Mouse (Mus musculus): ENCODE measurements at regions not wholly inside any gene's neighbourhood (a gene's known extent, or its start where the extent isn't known, plus 50 kb on each side); places are given as distances from the start of the nearest gene placed in this dataset.

DNA sequence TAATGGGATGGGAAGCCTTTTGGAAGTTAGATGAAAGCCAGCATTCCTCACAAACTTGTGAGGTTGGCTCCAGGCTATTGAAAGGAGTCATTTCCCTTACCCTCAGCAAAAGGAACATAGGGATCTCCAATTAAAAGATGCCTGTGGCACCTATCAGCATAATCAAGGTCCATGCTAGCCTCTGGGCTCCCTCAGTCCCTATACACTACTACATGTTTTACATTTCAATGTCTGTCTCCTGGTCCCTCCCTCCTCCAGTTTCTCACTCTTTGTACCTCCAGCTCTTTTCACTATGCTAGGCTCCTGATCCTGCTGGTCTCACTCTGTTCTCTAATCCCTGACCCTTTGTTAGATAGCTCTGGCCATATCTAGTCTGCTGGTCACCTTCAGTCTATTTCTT, 790.6 kb downstream of the Defb40 start:
- Histone ChIP-seq H3K9ac (ENCODE audit: low read depth, low read length) (no peak overlapping the region), H3K4me2 (ENCODE audit: low read depth, low read length) (no peak overlapping the region), H3K9me3 (replicated peaks; ENCODE audit: control insufficient read depth, low read length) (no peaks in the 10 kb centered on the region), H3K36me3 (ENCODE audit: control insufficient read depth, insufficient read depth) (no peaks in the 10 kb centered on the region), H3K27me3 (ENCODE audit: control insufficient read depth, insufficient read depth, low read depth, low read length) (no peaks in the 10 kb centered on the region), H3K4me1 (ENCODE audit: control insufficient read depth, low read depth, low read length) (no peaks in the 10 kb centered on the region), H3K4me3 (ENCODE audit: low read depth, low read length) (no peak overlapping the region), H3K27ac (ENCODE audit: low read length) (no peak overlapping the region)
- no peak for ATAC-seq (ENCODE audit: low read depth)

DNA sequence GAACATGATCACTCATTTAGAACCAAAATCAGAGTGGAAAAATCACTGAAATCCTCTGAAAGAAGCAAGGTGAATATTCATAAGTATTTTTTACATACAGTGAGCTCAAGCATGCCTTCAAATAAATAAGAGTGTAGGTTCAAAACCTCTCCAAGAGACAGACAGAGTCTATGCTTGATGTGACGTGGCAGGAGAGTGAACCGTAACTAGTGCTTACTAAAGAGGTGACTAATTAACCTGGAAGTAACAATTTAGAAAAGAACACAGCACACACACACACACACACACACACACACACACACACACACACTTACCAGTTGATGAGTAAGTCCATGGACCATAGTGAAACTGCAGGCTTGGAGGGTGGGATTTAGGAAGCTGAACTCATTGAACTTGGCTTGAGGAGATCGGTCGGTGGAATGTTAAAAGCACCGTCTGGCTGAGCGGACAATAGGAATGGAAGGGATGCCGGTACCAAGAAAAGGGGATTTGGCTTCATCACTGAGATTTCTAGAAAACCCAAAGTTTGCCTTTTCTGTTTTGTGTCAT, 802.4 kb downstream of the Defb40 start:
- no peak overlapping the region for H3K9ac ChIP-seq (ENCODE audit: low read depth, low read length)
- no peaks in the 10 kb centered on the region for H3K4me1 ChIP-seq (ENCODE audit: control insufficient read depth, low read depth, low read length)
- H3K27ac ChIP-seq (ENCODE audit: low read length) = no peak overlapping the region
- H3K4me3 ChIP-seq (ENCODE audit: low read depth, low read length) = no peak overlapping the region
- H3K4me2 ChIP-seq (ENCODE audit: low read depth, low read length) = no peak overlapping the region
- no peaks in the 10 kb centered on the region for H3K36me3 ChIP-seq (ENCODE audit: control insufficient read depth, insufficient read depth)
- ATAC-seq (ENCODE audit: low read depth) = no peak
- H3K27me3 ChIP-seq (ENCODE audit: control insufficient read depth, insufficient read depth, low read depth, low read length) = no peaks in the 10 kb centered on the region
- 75% methylated on average over 7 of the region's 7 CpGs for WGBS (ENCODE audit: insufficient replicate concordance)
- H3K9me3 ChIP-seq (replicated peaks; ENCODE audit: control insufficient read depth, low read length) = no peaks in the 10 kb centered on the region

DNA sequence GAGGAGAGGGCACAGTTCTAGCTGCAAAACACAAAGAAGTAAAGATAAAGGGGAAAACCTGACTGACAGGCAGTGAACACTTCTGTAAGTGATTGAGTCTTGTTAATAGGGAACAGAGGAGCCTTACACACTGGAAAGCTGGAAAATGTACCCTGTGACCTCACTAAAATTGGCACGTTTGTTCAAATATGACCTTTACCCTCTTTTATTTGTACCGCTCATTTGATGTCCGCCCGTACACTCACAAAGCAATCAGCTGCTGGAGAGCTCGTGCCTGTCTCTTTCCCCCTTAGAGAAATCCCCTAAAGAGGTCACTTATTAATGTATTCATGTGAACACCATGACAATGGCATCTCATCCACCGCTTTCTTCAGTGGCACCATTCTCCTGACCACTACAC, 819.4 kb downstream of the Defb40 start:
- Histone ChIP-seq H3K9ac (ENCODE audit: low read depth, low read length) (no peak overlapping the region), H3K36me3 (ENCODE audit: control insufficient read depth, insufficient read depth) (no peaks in the 10 kb centered on the region), H3K9me3 (replicated peaks; ENCODE audit: control insufficient read depth, low read length) (no peaks in the 10 kb centered on the region), H3K4me2 (ENCODE audit: low read depth, low read length) (peak overlapping the region; percentile 13; the same call in 1 of the 2 replicates), H3K4me1 (ENCODE audit: control insufficient read depth, low read depth, low read length) (no peaks in the 10 kb centered on the region), H3K4me3 (ENCODE audit: low read depth, low read length) (no peak overlapping the region), H3K27me3 (ENCODE audit: control insufficient read depth, insufficient read depth, low read depth, low read length) (no peaks in the 10 kb centered on the region), H3K27ac (ENCODE audit: low read length) (no peak overlapping the region)
- 57% methylated on average over 6 of the region's 6 CpGs for WGBS (ENCODE audit: insufficient replicate concordance)
- peak; percentile 45; the same call in 1 of the 2 replicates for ATAC-seq (ENCODE audit: low read depth)

DNA sequence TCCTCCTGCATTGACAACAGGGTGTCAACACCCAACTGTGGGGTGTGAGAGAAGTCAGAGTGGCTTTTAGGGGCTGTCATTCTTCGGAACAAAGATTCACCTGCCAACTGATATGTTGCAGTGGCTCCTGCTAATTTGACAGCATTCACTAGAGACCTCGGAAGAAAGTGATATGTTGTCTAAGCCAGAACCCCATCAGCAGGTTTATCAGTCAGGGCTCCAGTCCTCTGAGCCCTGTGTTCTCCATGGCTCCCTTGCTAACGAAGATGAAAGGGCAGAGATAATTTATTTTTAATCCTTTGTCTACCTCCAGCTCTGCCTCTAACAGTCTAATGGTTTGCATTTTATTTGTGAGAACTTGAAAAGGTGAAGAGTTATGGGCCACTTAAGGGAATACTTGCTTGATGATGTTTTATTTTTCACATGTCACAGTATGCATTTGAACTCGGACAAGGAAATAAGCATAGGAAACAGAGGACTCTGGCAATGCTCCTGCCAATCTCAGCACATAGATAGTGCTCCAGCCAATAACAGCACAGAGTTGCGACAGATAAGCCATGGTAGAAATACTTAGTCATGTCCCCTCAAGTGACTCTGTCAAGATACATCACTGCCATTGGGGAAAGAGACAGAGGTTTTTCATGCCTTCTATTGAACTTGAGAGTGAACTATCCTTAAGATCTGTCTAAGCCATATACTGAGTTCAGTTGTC, 862.6 kb downstream of the Defb40 start:
- ATAC-seq (ENCODE audit: low read depth) = no peak
- no peaks in the 10 kb centered on the region for H3K36me3 ChIP-seq (ENCODE audit: control insufficient read depth, insufficient read depth)
- H3K27me3 ChIP-seq (ENCODE audit: control insufficient read depth, insufficient read depth, low read depth, low read length) = no peaks in the 10 kb centered on the region
- no peak overlapping the region for H3K4me3 ChIP-seq (ENCODE audit: low read depth, low read length)
- H3K27ac ChIP-seq (ENCODE audit: low read length) = no peak overlapping the region
- no peak overlapping the region for H3K4me2 ChIP-seq (ENCODE audit: low read depth, low read length)
- H3K9me3 ChIP-seq (replicated peaks; ENCODE audit: control insufficient read depth, low read length) = no peaks in the 10 kb centered on the region
- no peak overlapping the region for H3K9ac ChIP-seq (ENCODE audit: low read depth, low read length)
- WGBS (ENCODE audit: insufficient replicate concordance) = 44% methylated on average over 5 of the region's 5 CpGs
- H3K4me1 ChIP-seq (ENCODE audit: control insufficient read depth, low read depth, low read length) = no peaks in the 10 kb centered on the region

GRCm38 (mm10) chr8:18113262-18113661, 864.8 kb downstream of the Defb40 start:
- Histone ChIP-seq H3K4me1 (ENCODE audit: control insufficient read depth, low read depth, low read length) (no peaks in the 10 kb centered on the region), H3K9me3 (replicated peaks; ENCODE audit: control insufficient read depth, low read length) (no peaks in the 10 kb centered on the region), H3K27ac (ENCODE audit: low read length) (no peak overlapping the region), H3K4me3 (ENCODE audit: low read depth, low read length) (no peak overlapping the region), H3K4me2 (ENCODE audit: low read depth, low read length) (no peak overlapping the region), H3K27me3 (ENCODE audit: control insufficient read depth, insufficient read depth, low read depth, low read length) (no peaks in the 10 kb centered on the region), H3K9ac (ENCODE audit: low read depth, low read length) (no peak overlapping the region), H3K36me3 (ENCODE audit: control insufficient read depth, insufficient read depth) (no peaks in the 10 kb centered on the region)
- no peak for ATAC-seq (ENCODE audit: low read depth)
- WGBS (ENCODE audit: insufficient replicate concordance) = 53% methylated on average over 5 of the region's 5 CpGs

GRCm38 (mm10) chr8:18109480-18109879, 868.6 kb downstream of the Defb40 start:
- H3K9me3 ChIP-seq (replicated peaks; ENCODE audit: control insufficient read depth, low read length) = no peaks in the 10 kb centered on the region
- H3K4me1 ChIP-seq (ENCODE audit: control insufficient read depth, low read depth, low read length) = no peaks in the 10 kb centered on the region
- 11% methylated on average over 2 of the region's 2 CpGs for WGBS (ENCODE audit: insufficient replicate concordance)
- no peak overlapping the region for H3K9ac ChIP-seq (ENCODE audit: low read depth, low read length)
- H3K4me3 ChIP-seq (ENCODE audit: low read depth, low read length) = no peak overlapping the region
- H3K27ac ChIP-seq (ENCODE audit: low read length) = no peak overlapping the region
- no peak overlapping the region for H3K4me2 ChIP-seq (ENCODE audit: low read depth, low read length)
- no peaks in the 10 kb centered on the region for H3K27me3 ChIP-seq (ENCODE audit: control insufficient read depth, insufficient read depth, low read depth, low read length)
- no peak for ATAC-seq (ENCODE audit: low read depth)
- H3K36me3 ChIP-seq (ENCODE audit: control insufficient read depth, insufficient read depth) = no peaks in the 10 kb centered on the region

DNA sequence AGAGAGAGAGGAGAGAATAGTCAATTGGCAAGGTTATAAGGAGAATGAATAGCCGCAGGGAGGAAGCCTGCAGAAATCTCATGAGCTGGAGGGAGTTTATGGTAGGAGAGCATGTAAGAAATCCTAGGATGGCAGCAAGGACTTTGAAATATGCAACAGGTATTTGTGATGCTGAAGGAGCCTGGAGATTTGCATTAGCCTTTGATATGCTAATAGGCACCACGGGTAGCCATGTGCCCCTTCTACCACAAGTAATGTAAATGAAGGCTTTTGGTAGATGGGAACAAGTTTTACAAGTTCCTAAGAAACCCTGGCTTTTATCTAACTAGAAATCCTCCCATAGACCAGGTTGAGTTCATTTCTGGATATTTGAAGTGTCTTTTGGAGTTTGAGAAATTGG, 871.2 kb downstream of the Defb40 start:
- ATAC-seq (ENCODE audit: low read depth) = no peak
- WGBS (ENCODE audit: insufficient replicate concordance) = 30% methylated on average over 2 of the region's 2 CpGs
- Histone ChIP-seq H3K9ac (ENCODE audit: low read depth, low read length) (no peak overlapping the region), H3K4me3 (ENCODE audit: low read depth, low read length) (no peak overlapping the region), H3K36me3 (ENCODE audit: control insufficient read depth, insufficient read depth) (no peaks in the 10 kb centered on the region), H3K9me3 (replicated peaks; ENCODE audit: control insufficient read depth, low read length) (no peaks in the 10 kb centered on the region), H3K27me3 (ENCODE audit: control insufficient read depth, insufficient read depth, low read depth, low read length) (no peaks in the 10 kb centered on the region), H3K27ac (ENCODE audit: low read length) (no peak overlapping the region), H3K4me1 (ENCODE audit: control insufficient read depth, low read depth, low read length) (no peaks in the 10 kb centered on the region), H3K4me2 (ENCODE audit: low read depth, low read length) (no peak overlapping the region)

DNA sequence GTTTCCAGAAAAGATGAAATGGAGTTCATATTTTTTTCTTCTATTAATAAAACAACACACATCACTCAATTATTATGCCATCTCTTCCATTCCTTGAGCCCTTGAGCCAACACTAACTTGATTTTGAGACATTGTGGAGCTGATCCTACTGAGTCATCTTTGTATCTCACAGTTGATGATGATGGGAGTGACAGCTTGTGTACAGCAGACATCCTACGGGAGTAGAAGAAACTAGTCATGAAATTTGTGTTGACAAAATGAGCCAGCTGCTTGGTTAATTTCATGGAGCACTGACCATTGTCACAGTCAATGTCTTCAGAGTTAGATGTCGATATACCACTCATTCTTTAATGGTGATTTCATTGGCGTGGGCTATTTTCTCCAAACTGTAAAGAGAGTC, 912.6 kb downstream of the Defb40 start:
- H3K4me3 ChIP-seq (ENCODE audit: low read depth, low read length) = no peak overlapping the region
- no peaks in the 10 kb centered on the region for H3K36me3 ChIP-seq (ENCODE audit: control insufficient read depth, insufficient read depth)
- H3K4me1 ChIP-seq (ENCODE audit: control insufficient read depth, low read depth, low read length) = no peaks in the 10 kb centered on the region
- no peaks in the 10 kb centered on the region for H3K9me3 ChIP-seq (replicated peaks; ENCODE audit: control insufficient read depth, low read length)
- H3K9ac ChIP-seq (ENCODE audit: low read depth, low read length) = no peak overlapping the region
- H3K27ac ChIP-seq (ENCODE audit: low read length) = no peak overlapping the region
- WGBS (ENCODE audit: insufficient replicate concordance) = 48% methylated on average over 3 of the region's 3 CpGs
- H3K27me3 ChIP-seq (ENCODE audit: control insufficient read depth, insufficient read depth, low read depth, low read length) = no peaks in the 10 kb centered on the region
- H3K4me2 ChIP-seq (ENCODE audit: low read depth, low read length) = no peak overlapping the region
- ATAC-seq (ENCODE audit: low read depth) = no peak

- Histone ChIP-seq H3K4me3 (ENCODE audit: low read depth, low read length) (no peak overlapping the region), H3K36me3 (ENCODE audit: control insufficient read depth, insufficient read depth) (no peaks in the 10 kb centered on the region), H3K27ac (ENCODE audit: low read length) (no peak overlapping the region), H3K9ac (ENCODE audit: low read depth, low read length) (no peak overlapping the region), H3K27me3 (ENCODE audit: control insufficient read depth, insufficient read depth, low read depth, low read length) (no peaks in the 10 kb centered on the region), H3K4me1 (ENCODE audit: control insufficient read depth, low read depth, low read length) (no peaks in the 10 kb centered on the region), H3K9me3 (replicated peaks; ENCODE audit: control insufficient read depth, low read length) (no peaks in the 10 kb centered on the region), H3K4me2 (ENCODE audit: low read depth, low read length) (no peak overlapping the region)
- ATAC-seq (ENCODE audit: low read depth) = no peak
- WGBS (ENCODE audit: insufficient replicate concordance) = 41% methylated on average over 2 of the region's 2 CpGs
Observed at GRCm38 (mm10) chr8:18059526-18059925, 918.5 kb downstream of the Defb40 start.

Data from liver, embryonic 16.5 days (tissue).